Mouse (Mus musculus) heart, adult 9 months (tissue): ENCODE data around the gene Xrcc4.

Source experiments
- DNase-seq, 2 experiments: peaks; one replicate each; pipeline ENCODE4 v3.0.0; 2022; ENCODE audit warnings: low spot score in 2 of 2

The Xrcc4 gene

DNA sequence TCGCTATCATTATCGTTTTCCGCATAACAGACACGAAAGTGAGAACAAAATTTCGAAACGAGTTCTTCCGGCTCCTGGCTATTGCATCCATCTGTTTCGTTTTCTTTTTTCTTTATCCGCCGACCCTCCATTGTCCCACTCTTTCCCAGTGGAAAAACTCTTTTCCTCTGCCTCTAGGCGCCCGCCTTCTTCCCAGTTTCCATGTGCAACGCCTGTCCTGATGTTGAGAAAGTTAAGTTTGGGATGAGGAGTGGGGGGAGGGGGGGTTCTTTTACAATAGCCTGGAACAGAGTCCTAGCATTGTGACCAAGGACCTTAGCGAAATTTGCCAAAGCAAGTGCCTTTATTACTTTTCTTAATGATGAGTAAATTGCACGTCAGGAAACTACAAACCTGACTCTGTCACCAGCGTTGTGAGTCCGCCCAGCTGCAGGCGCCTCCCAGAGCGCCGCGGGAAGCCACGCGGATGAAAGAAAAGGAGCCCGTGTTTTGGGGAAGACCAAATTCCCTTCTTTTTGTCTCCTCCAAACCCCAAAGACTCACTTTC is 349.6 kb downstream of the Xrcc4 start:
- no peak for DNase-seq

DNA sequence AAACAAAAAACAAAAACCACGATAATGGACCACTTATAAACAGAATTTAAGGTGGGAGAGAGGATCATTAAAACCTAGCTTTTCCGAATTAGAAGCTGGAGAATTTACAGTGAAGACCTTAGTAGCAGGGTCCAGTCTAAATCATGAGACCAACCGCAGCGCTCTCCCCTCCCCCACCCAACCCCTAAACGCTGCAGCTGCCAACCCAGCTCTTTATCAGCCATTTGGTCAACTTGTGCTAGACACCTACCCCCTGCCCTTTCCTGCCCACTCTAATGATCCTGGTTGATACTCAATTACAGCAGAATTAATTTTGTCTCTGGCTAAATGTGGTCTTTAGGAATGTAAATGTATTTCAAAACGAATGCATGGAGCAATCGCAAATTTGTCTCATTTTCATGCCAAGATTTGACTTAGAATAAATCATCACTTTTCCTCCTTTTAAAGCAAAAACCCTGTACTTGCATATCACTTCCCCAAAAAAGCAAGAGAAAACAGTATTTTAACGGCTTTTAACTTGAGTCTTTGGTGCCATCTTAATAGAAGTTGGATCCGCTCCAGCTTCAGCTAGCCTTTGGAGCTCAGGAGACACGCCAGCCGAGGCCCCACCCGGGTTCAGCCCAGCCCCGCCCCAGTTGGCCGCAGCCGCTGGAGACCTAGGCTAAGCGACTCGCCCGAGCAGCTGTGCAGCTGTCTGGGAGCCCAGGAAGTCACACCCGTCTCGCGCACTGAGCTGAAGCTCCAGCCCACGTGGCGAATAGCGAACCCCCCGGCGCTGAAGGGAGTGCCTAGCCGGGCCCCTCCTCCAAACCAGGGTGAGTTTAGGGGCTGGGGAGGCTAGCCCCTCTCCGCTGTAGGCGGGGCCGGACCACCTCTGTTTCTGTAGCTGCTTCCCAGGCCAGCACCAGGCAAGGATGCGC is 350.4 kb downstream of the Xrcc4 start:
- peak; percentile 88 to 91 for DNase-seq

DNA sequence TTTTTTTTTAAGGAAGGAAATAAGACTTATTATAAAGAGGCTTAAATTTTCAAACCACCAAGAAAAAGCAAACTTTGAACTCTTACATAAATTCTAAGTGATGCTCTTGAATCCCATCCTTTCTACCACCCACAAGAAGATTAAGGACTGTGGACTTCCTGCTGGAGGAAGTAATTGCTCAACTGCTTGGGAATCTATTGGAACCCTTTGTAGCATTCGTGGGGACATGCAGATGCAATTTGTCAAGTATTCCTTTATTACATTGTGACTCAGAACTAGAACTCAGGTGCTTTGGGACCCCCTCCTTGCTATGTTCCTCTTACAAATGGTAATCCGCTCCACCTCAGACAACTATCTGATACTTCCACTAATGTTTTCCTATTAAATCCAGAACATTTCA is 351.1 kb downstream of the Xrcc4 start:
- no peak for DNase-seq

DNA sequence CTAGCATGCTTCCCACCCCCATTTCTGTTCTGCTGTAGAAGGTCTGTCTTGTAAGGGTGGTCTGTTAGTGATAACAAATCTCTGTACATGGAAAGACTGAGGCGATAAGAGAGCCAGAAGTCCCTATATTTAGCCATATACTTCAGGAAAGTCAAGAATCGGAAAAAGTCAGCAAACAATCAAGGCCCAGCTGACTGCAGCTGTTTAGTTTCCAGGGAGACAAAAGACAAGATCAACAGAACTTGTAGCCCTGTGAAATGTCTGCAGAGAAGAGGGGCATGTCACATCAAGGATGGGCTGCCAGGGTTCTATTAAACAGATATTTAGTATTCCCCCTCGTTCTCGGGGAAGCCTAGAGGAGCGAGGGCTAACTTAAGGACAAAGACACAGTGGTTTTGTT is 354.3 kb downstream of the Xrcc4 start:
- DNase-seq: no peak

DNA sequence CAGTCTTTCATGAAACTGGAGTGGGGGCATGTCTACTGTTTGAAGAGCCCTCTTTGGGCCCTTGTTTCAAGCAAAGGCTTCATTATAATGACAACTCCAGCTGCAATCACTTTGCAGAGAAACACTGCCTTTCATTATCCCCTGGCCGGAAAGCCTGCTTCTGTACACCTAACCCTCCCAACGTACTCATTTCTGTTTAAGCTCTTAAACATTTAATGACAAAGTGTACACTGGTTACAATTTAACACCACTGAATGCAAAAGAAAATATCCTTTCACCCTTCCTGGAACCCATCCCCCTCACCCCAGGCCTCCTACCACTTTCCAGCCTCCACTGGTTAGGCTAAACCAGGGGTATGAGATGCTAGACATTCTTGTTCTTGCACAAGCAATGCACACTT is 362.9 kb downstream of the Xrcc4 start:
- DNase-seq: no peak
